Mouse (Mus musculus) ES-E14 (cell line): ENCODE measurements around the gene 1700025G04Rik. TPM values are rescaled to one million over a fixed set of nuclear protein-coding genes. Genes with fewer than 3 reads are reported as not detected.

Experiments used
- DNase-seq: peaks from one replicate; pipeline ENCODE4 v3.0.0-alpha.2; 2013; ENCODE audit warnings: low read depth, low spot score
- H3K27ac ChIP-seq: 2 replicates; pipeline ENCODE4 v1.5.1; 2012; ENCODE audit warnings: low read depth, mild to moderate bottlenecking, low read length, moderate library complexity, mixed read lengths; ENCODE audit not compliant: poor library complexity, insufficient read depth, severe bottlenecking
- H3K36me3 ChIP-seq: 2 replicates; pipeline ENCODE4 v1.6.1; 2012; ENCODE audit warnings: mild to moderate bottlenecking, low read length, moderate library complexity, mixed read lengths; ENCODE audit not compliant: control insufficient read depth, poor library complexity, insufficient read depth, severe bottlenecking
- H3K4me1 ChIP-seq, 2 experiments: fragments of 150-350 bp in 1 of 2; sonication (generic) in 1 of 2; 2 replicates each; pipeline ENCODE4 v1.6.1; 2012; ENCODE audit warnings: low read length in 2 of 2, mild to moderate bottlenecking in 1 of 2, mixed read lengths in 1 of 2; ENCODE audit not compliant: control insufficient read depth in 2 of 2, insufficient read depth in 2 of 2, poor library complexity in 1 of 2
- H3K4me3 ChIP-seq, 2 experiments: fragments of 150-350 bp in 1 of 2; sonication (generic) in 1 of 2; 2 replicates each; pipeline ENCODE4 v1.5.1; 2012; ENCODE audit warnings: low read length in 2 of 2, low read depth in 1 of 2, mild to moderate bottlenecking in 1 of 2, mixed read lengths in 1 of 2; ENCODE audit not compliant: insufficient read depth in 1 of 2, poor library complexity in 1 of 2, severe bottlenecking in 1 of 2
- H3K9ac ChIP-seq: 2 replicates; pipeline ENCODE4 v1.6.1; 2012; ENCODE audit warnings: low read depth, mild to moderate bottlenecking, low read length, mixed read lengths; ENCODE audit not compliant: poor library complexity, insufficient read depth, severe bottlenecking
- H3K9me3 ChIP-seq: fragments of 150-350 bp; sonication (generic); 2 replicates; pipeline ENCODE4 v1.6.1; 2012; ENCODE audit warnings: low read depth, mild to moderate bottlenecking, low read length; ENCODE audit not compliant: control insufficient read depth, insufficient read depth
- CHD2 ChIP-seq: IDR thresholded peaks from 2 replicates; pipeline ENCODE4 v1.6.1; 2014; ENCODE audit warnings: mild to moderate bottlenecking, low read depth, low read length, inconsistent platforms
- HCFC1 ChIP-seq: IDR thresholded peaks from 2 replicates; pipeline ENCODE4 v1.6.1; 2012; ENCODE audit warnings: low read length, inconsistent platforms, borderline replicate concordance; ENCODE audit not compliant: insufficient read depth
- MAFK ChIP-seq: IDR thresholded peaks from 2 replicates; pipeline ENCODE4 v1.6.1; 2014; ENCODE audit warnings: mild to moderate bottlenecking, low read depth, low read length, inconsistent platforms; ENCODE audit not compliant: insufficient read depth
- ZC3H11A ChIP-seq: IDR thresholded peaks from 2 replicates; pipeline ENCODE4 v1.6.1; 2012; ENCODE audit warnings: low read depth, mild to moderate bottlenecking, inconsistent platforms, low read length, borderline replicate concordance
- ZNF384 ChIP-seq: IDR thresholded peaks from 2 replicates; pipeline ENCODE4 v1.6.1; 2012; ENCODE audit warnings: low read depth, low read length, inconsistent platforms
- in situ Hi-C, 2 experiments: fragments of 600-800 bp; cut with MboI; formaldehyde crosslinking; loops; one replicate each; pipeline ENCODE4 v1.15.1; 2025; ENCODE audit warnings: low sequenced_read_pairs in 2 of 2, inconsistent platforms in 1 of 2; ENCODE audit not compliant: unreplicated experiment in 2 of 2
- total RNA-seq: library from RNA; depleted of rRNA; stranded (reverse); fragments of 300-350 nt; gene quantifications from 2 replicates; pipeline ENCODE4 v1.2.3, GENCODE M21; 2012

Gene 1700025G04Rik
- total RNA-seq, 1 experiment = 2.1 TPM

DNA sequence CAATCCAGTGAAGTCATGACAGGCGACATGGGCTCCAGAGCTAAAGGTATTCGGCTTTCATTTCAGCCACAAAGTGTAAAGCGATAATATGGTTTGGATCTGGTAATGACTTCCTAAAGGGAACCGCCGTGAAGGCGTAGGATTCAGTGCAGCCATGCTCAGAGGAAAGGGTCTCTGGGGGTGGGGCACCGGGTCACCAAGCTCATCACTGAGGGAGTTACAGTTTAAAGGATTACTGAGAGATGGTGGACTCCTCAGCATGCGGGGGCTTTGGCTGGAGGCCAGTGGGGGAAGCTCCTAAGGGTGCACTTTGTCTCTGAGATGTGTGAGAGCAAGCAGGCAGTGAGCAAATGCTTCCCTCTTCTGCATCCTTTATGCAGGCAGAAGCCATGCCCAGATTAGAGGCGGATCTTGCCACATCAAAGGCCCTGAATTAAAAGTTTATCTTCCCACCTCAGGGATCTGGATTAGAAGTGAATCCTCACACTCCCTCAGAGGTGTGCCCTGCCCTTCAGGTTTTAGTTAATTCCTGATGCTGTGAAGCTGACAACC, 171.0 kb downstream of the 1700025G04Rik start:
- DNase-seq = no peak
- H3K9ac ChIP-seq = no peak overlapping the region
- no peak overlapping the region for H3K27ac ChIP-seq
- H3K4me1 ChIP-seq = no peaks in the 10 kb centered on the region
- no peaks in the 10 kb centered on the region for H3K9me3 ChIP-seq
- no peak overlapping the region for H3K4me3 ChIP-seq
- no peak for TF ChIP-seq MAFK
- TF ChIP-seq ZNF384 = no peak
- no peak for TF ChIP-seq HCFC1
- no peak for TF ChIP-seq CHD2
- TF ChIP-seq ZC3H11A = no peak
- in situ Hi-C loops = no loop called here
- no peaks in the 10 kb centered on the region for H3K36me3 ChIP-seq

DNA sequence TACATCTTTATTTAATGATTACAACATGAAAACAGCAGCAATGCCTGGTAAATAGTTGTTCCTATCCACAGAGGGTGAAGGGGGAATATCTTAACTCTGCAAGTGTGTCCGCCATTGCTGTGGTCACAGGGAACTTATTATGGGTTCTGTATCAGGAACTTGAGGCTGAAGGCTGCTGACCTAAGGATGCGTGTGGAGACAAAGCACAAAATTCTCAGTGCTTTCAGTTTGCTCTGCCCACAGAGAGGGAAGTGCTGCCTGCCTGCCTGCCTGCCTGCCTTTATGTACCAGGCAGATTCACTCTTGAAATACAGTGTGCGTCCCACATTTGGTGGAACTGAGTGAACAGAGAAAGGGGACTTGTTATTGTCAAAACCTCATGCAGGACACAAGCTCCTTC, 172.2 kb downstream of the 1700025G04Rik start:
- Histone ChIP-seq H3K9me3 (no peaks in the 10 kb centered on the region), H3K4me1 (no peaks in the 10 kb centered on the region), H3K36me3 (no peaks in the 10 kb centered on the region), H3K27ac (no peak overlapping the region), H3K9ac (no peak overlapping the region), H3K4me3 (no peak overlapping the region)
- in situ Hi-C loops = no loop called here
- DNase-seq = no peak
- no peak for TF ChIP-seq MAFK
- no peak for TF ChIP-seq CHD2
- TF ChIP-seq ZC3H11A = no peak
- TF ChIP-seq ZNF384 = no peak
- no peak for TF ChIP-seq HCFC1

DNA sequence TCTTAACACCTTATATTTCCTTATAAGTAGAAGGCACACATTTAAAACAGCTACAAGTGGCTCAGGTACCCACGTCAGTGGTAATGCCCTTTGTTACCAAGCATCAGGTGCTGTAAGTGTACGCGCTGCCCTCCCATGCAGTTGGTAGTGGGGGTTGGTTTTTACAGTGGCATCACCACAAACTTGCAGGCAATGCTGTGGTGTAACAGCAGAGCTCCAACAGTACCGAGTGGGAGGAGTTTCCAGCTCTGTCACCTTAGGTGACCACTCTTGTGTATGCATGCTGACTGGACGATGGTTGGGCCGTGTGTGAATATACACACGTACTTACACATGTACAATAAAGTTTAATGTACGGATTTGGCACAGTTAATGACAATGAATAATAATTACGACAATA, 175.4 kb downstream of the 1700025G04Rik start:
- H3K4me3 ChIP-seq = no peak overlapping the region
- H3K4me1 ChIP-seq = no peaks in the 10 kb centered on the region
- TF ChIP-seq CHD2 (no peak), HCFC1 (no peak), MAFK (no peak), ZNF384 (no peak), ZC3H11A (no peak)
- H3K9me3 ChIP-seq = no peaks in the 10 kb centered on the region
- no peak for DNase-seq
- H3K36me3 ChIP-seq = no peaks in the 10 kb centered on the region
- peak overlapping the region; percentile 18; the same call in 1 of the 2 replicates for H3K27ac ChIP-seq
- no peak overlapping the region for H3K9ac ChIP-seq
- in situ Hi-C loops = no loop called here

DNA sequence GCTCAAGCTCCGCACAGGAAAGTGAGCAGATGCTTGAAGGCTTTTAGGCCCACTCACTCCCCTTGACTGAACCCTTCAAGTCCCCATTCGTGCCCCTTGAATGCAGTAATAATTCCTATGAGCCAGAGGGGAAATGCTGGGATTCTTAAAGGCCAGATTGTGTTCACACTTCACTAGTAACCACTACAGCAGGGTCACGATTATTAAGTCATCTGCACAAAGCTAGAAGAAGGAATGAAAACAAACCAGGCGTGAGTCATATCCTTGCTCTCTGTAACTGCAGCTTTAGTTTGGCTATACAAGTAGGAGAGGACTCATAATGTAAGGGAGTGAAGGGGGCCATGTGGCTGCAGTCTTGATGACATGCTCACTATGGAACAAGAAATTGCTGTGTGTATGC, 182.9 kb downstream of the 1700025G04Rik start:
- no peak for TF ChIP-seq CHD2
- TF ChIP-seq ZC3H11A = no peak
- no peak for TF ChIP-seq HCFC1
- TF ChIP-seq ZNF384 = no peak
- TF ChIP-seq MAFK = no peak
- no peaks in the 10 kb centered on the region for H3K9me3 ChIP-seq
- H3K27ac ChIP-seq = no peak overlapping the region
- DNase-seq = no peak
- H3K36me3 ChIP-seq = no peaks in the 10 kb centered on the region
- H3K4me1 ChIP-seq = no peaks in the 10 kb centered on the region
- H3K9ac ChIP-seq = no peak overlapping the region
- no peak overlapping the region for H3K4me3 ChIP-seq
- in situ Hi-C loops = no loop called here
